Mouse (Mus musculus): ENCODE measurements around the gene Atp6v0a1. TPM values are rescaled to one million over a fixed set of nuclear protein-coding genes. Genes with fewer than 3 reads are reported as not detected.

The Atp6v0a1 gene
- polyA plus RNA-seq, 1 experiment from 2014 or later, result 175 TPM

DNA sequence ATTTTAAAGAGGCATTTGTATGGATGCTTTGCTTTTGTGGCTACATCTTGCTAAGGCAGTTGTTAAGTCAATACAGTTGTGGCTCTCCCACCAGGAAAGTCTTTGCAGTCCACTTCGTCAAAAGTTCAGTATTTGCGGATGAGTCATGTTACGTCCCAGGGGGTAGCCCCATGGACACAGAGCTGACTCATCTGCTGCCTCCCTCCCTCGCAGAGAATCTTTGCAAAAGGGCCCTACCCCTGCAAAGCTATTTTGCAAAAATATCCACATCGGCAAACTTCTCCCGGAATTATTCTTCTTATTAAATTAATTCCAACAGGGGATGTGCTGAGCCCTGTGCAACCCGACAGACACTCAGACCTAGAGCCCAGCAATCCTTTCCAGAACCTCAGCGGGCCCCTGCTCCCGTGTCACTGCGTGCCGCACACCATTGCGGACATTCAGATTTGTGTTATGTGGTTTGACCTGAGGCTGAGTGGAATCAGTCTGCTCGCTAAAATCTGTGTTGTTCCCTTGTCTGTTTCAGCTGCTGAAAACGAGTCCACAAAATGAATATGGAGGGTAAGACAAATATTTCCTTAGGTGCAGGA, 34.8 kb upstream of the Atp6v0a1 start:
- Histone ChIP-seq H3K27me3 (ENCODE audit: control insufficient read depth, insufficient read depth, low read length) (peaks cover 29% of the 10 kb centered on the region), H3K4me1 (ENCODE audit: control insufficient read depth, insufficient read depth, low read length) (no peaks in the 10 kb centered on the region), H3K36me3 (ENCODE audit: control insufficient read depth, insufficient read depth, low read length) (no peaks in the 10 kb centered on the region), H3K27ac (ENCODE audit: low read depth, low read length) (no peak overlapping the region), H3K9ac (replicated peaks; ENCODE audit: low read depth, low read length) (no peak overlapping the region), H3K4me2 (ENCODE audit: low read depth, low read length) (no peak overlapping the region), H3K4me3 (ENCODE audit: low read depth, low read length) (no peak overlapping the region), H3K9me3 (ENCODE audit: control insufficient read depth, low read length) (no peaks in the 10 kb centered on the region)
- 82% methylated on average over 14 of the region's 14 CpGs for WGBS
- no peak for ATAC-seq (ENCODE audit: low read depth)

DNA sequence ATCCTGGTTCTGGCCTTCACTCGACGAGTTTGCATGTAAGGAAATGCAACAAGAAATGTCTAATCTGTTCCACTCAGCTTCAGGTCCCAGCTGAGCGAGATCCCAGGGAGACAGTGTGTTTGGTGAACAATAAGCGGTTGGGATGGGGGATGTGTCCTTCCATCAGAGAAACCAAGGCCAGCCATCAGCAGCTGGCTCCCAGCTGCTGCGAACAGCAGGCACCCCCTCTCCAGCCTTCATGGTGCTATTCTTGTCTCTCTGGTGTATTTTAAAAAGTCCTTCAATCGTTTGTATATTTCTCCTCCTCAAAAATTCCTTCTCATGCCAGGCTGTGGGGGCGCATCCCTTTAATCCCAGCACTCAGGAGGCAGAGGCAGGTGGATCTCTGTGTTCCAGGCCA, 34.0 kb upstream of the Atp6v0a1 start:
- H3K9ac ChIP-seq (replicated peaks; ENCODE audit: low read depth, low read length), result no peak overlapping the region
- no peaks in the 10 kb centered on the region for H3K9me3 ChIP-seq (ENCODE audit: control insufficient read depth, low read length)
- H3K4me1 ChIP-seq (ENCODE audit: control insufficient read depth, insufficient read depth, low read length), result no peaks in the 10 kb centered on the region
- no peak overlapping the region for H3K4me3 ChIP-seq (ENCODE audit: low read depth, low read length)
- peaks cover 21% of the 10 kb centered on the region for H3K27me3 ChIP-seq (ENCODE audit: control insufficient read depth, insufficient read depth, low read length)
- ATAC-seq (ENCODE audit: low read depth), result no peak
- no peak overlapping the region for H3K4me2 ChIP-seq (ENCODE audit: low read depth, low read length)
- 70% methylated on average over 7 of the region's 7 CpGs for WGBS
- H3K27ac ChIP-seq (ENCODE audit: low read depth, low read length), result no peak overlapping the region
- H3K36me3 ChIP-seq (ENCODE audit: control insufficient read depth, insufficient read depth, low read length), result no peaks in the 10 kb centered on the region

DNA sequence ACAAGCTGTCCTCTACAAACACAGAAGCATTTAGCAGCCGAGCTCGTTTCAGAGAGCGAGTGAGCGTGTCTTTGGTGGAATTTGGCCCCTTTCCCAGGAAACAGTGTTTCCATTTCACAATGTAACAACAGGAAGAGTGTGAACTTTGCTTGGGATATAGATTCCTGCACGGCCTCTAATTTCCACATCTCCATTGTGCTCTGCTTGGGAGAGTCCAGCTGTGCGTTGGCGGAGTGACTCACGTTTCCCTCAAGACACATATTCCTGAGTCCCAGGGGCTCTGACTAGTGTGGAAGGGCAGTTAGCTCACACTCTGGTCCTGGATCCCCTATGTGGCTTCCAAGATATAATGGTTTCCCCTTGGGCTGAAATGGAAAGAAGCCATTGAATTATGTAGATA, 29.4 kb upstream of the Atp6v0a1 start:
- Histone ChIP-seq H3K9me3 (ENCODE audit: control insufficient read depth, low read length) (no peaks in the 10 kb centered on the region), H3K27me3 (ENCODE audit: control insufficient read depth, insufficient read depth, low read length) (peaks cover 5% of the 10 kb centered on the region), H3K27ac (ENCODE audit: low read depth, low read length) (no peak overlapping the region), H3K4me2 (ENCODE audit: low read depth, low read length) (no peak overlapping the region), H3K4me3 (ENCODE audit: low read depth, low read length) (no peak overlapping the region), H3K4me1 (ENCODE audit: control insufficient read depth, insufficient read depth, low read length) (no peaks in the 10 kb centered on the region), H3K36me3 (ENCODE audit: control insufficient read depth, insufficient read depth, low read length) (no peaks in the 10 kb centered on the region), H3K9ac (replicated peaks; ENCODE audit: low read depth, low read length) (no peak overlapping the region)
- no peak for ATAC-seq (ENCODE audit: low read depth)
- WGBS, result 52% methylated on average over 8 of the region's 8 CpGs

DNA sequence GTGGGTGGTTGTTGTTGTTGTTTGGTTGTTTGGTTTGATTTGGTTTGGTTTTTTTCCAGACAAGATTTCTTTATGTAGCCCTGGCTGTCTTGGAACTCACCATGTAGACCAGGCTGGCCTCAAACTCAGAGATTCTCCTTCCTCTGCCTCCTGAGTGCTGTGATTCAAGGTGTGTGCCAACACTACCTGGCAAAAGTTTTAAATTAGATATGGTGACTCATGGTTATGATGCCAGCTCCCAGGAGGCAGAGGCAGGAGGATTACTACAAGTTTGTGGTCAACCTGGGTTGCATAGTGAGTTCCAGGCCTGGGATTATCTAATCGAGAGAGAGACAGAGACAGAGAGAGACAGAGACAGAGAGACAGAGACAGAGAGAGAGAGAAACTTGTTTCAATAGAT, 28.8 kb upstream of the Atp6v0a1 start:
- Histone ChIP-seq H3K4me3 (ENCODE audit: low read depth, low read length) (no peak overlapping the region), H3K9ac (replicated peaks; ENCODE audit: low read depth, low read length) (no peak overlapping the region), H3K4me1 (ENCODE audit: control insufficient read depth, insufficient read depth, low read length) (no peaks in the 10 kb centered on the region), H3K9me3 (ENCODE audit: control insufficient read depth, low read length) (no peaks in the 10 kb centered on the region), H3K27me3 (ENCODE audit: control insufficient read depth, insufficient read depth, low read length) (peaks cover 5% of the 10 kb centered on the region), H3K4me2 (ENCODE audit: low read depth, low read length) (no peak overlapping the region), H3K27ac (ENCODE audit: low read depth, low read length) (no peak overlapping the region), H3K36me3 (ENCODE audit: control insufficient read depth, insufficient read depth, low read length) (no peaks in the 10 kb centered on the region)
- 82% methylated on average over 1 of the region's 1 CpGs for WGBS
- no peak for ATAC-seq (ENCODE audit: low read depth)

DNA sequence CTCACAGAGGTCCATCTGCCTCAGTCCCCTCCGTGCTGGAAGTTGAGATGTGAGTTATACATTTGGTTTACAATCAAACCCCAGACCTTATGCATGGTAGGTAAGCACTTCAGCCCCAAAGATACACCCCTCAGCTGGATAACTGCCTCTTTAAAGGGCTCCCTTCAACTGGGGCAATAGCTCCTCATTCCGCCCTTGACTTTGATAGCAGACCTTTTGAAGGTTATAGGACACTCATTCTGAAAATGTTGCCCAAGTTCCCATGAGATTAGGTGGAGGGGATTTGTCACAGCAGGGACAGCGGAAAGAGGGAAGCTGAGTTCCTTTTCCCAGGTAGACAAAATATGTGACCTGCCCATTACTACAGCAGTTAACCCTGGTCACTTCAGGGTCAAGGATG, 28.0 kb upstream of the Atp6v0a1 start:
- no peaks in the 10 kb centered on the region for H3K36me3 ChIP-seq (ENCODE audit: control insufficient read depth, insufficient read depth, low read length)
- 65% methylated on average over 3 of the region's 3 CpGs for WGBS
- no peak for ATAC-seq (ENCODE audit: low read depth)
- no peaks in the 10 kb centered on the region for H3K9me3 ChIP-seq (ENCODE audit: control insufficient read depth, low read length)
- H3K9ac ChIP-seq (replicated peaks; ENCODE audit: low read depth, low read length), result no peak overlapping the region
- no peak overlapping the region for H3K4me2 ChIP-seq (ENCODE audit: low read depth, low read length)
- H3K4me3 ChIP-seq (ENCODE audit: low read depth, low read length), result no peak overlapping the region
- peaks cover 5% of the 10 kb centered on the region for H3K27me3 ChIP-seq (ENCODE audit: control insufficient read depth, insufficient read depth, low read length)
- H3K4me1 ChIP-seq (ENCODE audit: control insufficient read depth, insufficient read depth, low read length), result no peaks in the 10 kb centered on the region
- no peak overlapping the region for H3K27ac ChIP-seq (ENCODE audit: low read depth, low read length)

GRCm38 (mm10) chr11:100982087-100982486, 27.2 kb upstream of the Atp6v0a1 start:
- no peak overlapping the region for H3K4me3 ChIP-seq (ENCODE audit: low read depth, low read length)
- WGBS, result 16% methylated on average over 8 of the region's 8 CpGs
- H3K4me1 ChIP-seq (ENCODE audit: control insufficient read depth, insufficient read depth, low read length), result no peaks in the 10 kb centered on the region
- H3K27me3 ChIP-seq (ENCODE audit: control insufficient read depth, insufficient read depth, low read length), result peaks cover 5% of the 10 kb centered on the region
- no peak for ATAC-seq (ENCODE audit: low read depth)
- no peaks in the 10 kb centered on the region for H3K9me3 ChIP-seq (ENCODE audit: control insufficient read depth, low read length)
- no peaks in the 10 kb centered on the region for H3K36me3 ChIP-seq (ENCODE audit: control insufficient read depth, insufficient read depth, low read length)
- H3K9ac ChIP-seq (replicated peaks; ENCODE audit: low read depth, low read length), result no peak overlapping the region
- H3K4me2 ChIP-seq (ENCODE audit: low read depth, low read length), result no peak overlapping the region
- no peak overlapping the region for H3K27ac ChIP-seq (ENCODE audit: low read depth, low read length)

DNA sequence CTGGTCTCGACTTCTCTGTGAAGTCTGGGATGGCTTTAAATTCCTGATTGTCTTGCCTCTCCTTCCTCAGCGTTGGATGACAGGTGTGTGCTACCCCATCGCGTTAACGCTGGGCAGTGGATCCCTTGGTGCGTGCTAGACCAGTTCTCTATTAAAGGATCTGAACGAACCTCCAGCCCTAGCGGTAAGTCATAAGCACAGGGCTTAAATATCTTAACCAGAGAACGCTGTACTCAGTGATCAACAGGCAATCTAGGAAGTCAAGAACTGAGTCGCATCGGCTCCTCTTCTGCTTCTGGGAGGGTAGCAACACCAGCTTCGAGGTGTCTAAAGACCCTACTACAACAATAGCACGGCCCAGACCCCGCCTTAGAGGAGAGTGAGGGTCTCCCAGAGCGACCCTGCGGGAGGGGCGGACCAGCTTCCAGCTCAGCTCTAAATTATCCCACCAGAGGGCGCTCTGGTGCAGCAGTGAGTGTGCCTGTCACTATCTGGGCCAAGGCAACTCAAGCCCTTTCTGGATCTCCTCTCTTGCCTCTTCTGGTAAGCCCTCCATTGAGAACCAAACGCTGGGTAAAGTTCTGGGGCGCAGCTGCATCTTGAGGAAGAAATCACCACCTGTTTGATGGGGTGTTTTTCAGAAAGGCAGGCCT, 26.0 kb upstream of the Atp6v0a1 start:
- Histone ChIP-seq H3K4me1 (ENCODE audit: control insufficient read depth, insufficient read depth, low read length) (no peaks in the 10 kb centered on the region), H3K9me3 (ENCODE audit: control insufficient read depth, low read length) (no peaks in the 10 kb centered on the region), H3K4me2 (ENCODE audit: low read depth, low read length) (peak overlapping the region; percentile 37), H3K27me3 (ENCODE audit: control insufficient read depth, insufficient read depth, low read length) (peaks cover 5% of the 10 kb centered on the region; the same call in 1 of the 2 replicates), H3K27ac (ENCODE audit: low read depth, low read length) (no peak overlapping the region), H3K9ac (replicated peaks; ENCODE audit: low read depth, low read length) (no peak overlapping the region; the same call in 1 of the 2 replicates), H3K36me3 (ENCODE audit: control insufficient read depth, insufficient read depth, low read length) (no peaks in the 10 kb centered on the region), H3K4me3 (ENCODE audit: low read depth, low read length) (0 out of 2 replicates have a peak overlapping the region, but pooled peaks have one; percentile 8)
- peak; percentile 31; the same call in 1 of the 2 replicates for ATAC-seq (ENCODE audit: low read depth)
- WGBS, result 4% methylated on average over 20 of the region's 20 CpGs

GRCm38 (mm10) chr11:100983778-100984131, 25.5 kb upstream of the Atp6v0a1 start:
- Histone ChIP-seq H3K27me3 (ENCODE audit: control insufficient read depth, insufficient read depth, low read length) (peaks cover 5% of the 10 kb centered on the region; the same call in 1 of the 2 replicates), H3K4me3 (ENCODE audit: low read depth, low read length) (no peak overlapping the region), H3K4me1 (ENCODE audit: control insufficient read depth, insufficient read depth, low read length) (no peaks in the 10 kb centered on the region), H3K9ac (replicated peaks; ENCODE audit: low read depth, low read length) (no peak overlapping the region), H3K27ac (ENCODE audit: low read depth, low read length) (no peak overlapping the region), H3K36me3 (ENCODE audit: control insufficient read depth, insufficient read depth, low read length) (no peaks in the 10 kb centered on the region), H3K9me3 (ENCODE audit: control insufficient read depth, low read length) (no peaks in the 10 kb centered on the region), H3K4me2 (ENCODE audit: low read depth, low read length) (no peak overlapping the region)
- 81% methylated on average over 7 of the region's 7 CpGs for WGBS
- no peak for ATAC-seq (ENCODE audit: low read depth)

DNA sequence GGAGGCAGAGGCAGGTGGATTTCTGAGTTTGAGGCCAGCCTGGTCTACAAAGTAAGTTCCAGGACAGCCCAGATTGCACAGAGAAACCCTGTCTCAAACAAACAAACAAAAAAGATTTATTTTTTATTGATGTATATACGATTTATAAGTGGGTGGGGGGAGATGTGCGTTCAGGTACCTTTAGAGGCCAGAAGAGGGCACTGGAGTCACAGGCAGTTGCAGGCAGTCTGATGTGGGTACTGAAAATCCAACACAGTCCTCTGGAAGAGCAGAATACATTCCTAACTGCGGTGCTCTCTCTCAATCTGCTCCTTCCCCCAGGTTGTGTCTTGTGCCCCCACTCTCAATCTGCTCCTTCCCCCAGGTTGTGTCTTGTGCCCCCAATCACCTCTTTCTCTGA, 23.6 kb upstream of the Atp6v0a1 start:
- no peak overlapping the region for H3K27ac ChIP-seq (ENCODE audit: low read depth, low read length)
- peaks cover 5% of the 10 kb centered on the region; the same call in 1 of the 2 replicates for H3K27me3 ChIP-seq (ENCODE audit: control insufficient read depth, insufficient read depth, low read length)
- H3K9me3 ChIP-seq (ENCODE audit: control insufficient read depth, low read length), result no peaks in the 10 kb centered on the region
- ATAC-seq (ENCODE audit: low read depth), result no peak
- no peak overlapping the region for H3K4me3 ChIP-seq (ENCODE audit: low read depth, low read length)
- H3K4me1 ChIP-seq (ENCODE audit: control insufficient read depth, insufficient read depth, low read length), result no peaks in the 10 kb centered on the region
- no peaks in the 10 kb centered on the region for H3K36me3 ChIP-seq (ENCODE audit: control insufficient read depth, insufficient read depth, low read length)
- H3K4me2 ChIP-seq (ENCODE audit: low read depth, low read length), result no peak overlapping the region
- no peak overlapping the region for H3K9ac ChIP-seq (replicated peaks; ENCODE audit: low read depth, low read length)
- 45% methylated on average over 3 of the region's 3 CpGs for WGBS

Measured in neural tube, embryonic 14.5 days (tissue).